Mouse (Mus musculus): ENCODE data around the gene Gm3448. TPM values are rescaled to one million over a fixed set of nuclear protein-coding genes. Genes with fewer than 3 reads are reported as not detected.
A peak's percentile ranks its signal among the peaks of the same experiment; 100 is the strongest.
"Not testable (repeated sequence)": the region's sequence is repeated elsewhere in the genome, so short reads cannot be mapped to it uniquely, and the experiment has no call there.

Gene Gm3448
- polyA plus RNA-seq, 1 experiment, result 1.2 TPM

DNA sequence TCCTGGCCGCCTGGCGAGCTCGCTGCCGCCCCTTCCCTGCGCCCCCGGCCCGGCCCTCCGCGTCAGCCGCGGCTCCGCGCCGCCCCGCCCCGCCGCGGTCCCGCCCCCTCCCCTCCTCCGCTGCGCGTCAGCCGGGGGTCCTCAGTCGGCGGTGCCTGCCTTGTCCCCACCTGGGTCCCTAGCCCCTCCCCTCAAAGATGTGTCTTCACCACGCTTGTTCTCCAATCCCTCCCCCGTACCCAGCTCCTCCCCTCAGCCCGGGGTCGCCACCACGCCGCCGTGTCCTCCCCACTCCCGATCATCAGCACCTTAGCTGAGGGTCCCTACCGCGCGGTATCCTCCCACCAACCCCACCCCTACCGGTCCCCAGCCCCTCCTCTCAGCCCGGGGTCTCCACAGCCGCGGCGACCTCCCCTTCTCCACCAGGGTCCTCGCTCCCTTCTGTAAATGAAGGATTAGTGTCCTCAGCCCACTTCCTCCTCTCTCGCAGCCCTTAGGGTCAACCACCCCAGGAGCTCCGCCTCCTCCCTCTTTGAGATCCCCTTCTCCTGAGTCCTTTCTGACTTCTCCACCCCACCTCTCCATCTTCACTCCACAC is 79.7 kb downstream of the Gm3448 start:
- H3K27ac ChIP-seq (ENCODE audit: insufficient read depth, low read depth, low read length); H3K4me3 ChIP-seq (ENCODE audit: insufficient read depth, low read length); H3K4me1 ChIP-seq (ENCODE audit: control insufficient read depth, insufficient read depth, low read length): not testable (repeated sequence)

DNA sequence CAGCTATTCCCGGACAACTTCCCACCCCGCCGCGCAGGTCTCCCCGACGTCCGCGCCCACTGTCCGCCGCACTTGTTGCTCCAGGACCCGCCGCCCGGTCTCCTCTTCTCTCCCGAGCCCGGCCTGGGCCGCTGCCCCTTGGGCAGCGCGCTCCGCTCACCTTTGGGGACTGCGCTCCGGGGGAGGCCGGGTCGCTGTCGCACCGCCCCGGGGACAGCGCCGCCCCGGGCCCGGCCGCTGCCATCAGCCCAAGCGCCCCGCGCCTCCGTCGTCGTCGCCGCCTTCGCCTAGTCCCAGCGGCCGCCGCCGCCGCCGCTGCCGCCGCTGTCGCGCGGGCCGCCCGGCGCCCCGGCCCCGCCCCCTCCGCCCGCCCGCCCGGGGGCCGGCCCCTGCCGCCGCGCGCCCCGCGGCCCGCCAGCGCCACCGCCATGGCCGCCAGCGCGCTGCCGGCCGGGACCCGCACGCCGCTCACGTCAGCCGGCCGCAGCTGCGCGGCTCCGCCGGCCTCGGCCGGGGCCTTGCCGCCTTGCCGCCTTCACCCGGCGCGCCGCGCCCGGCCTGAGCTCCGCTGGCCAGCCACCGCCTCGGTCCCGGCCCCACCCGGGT is 80.3 kb downstream of the Gm3448 start, which contains the start of gene Phf10:
Phf10 (minus strand) TSS at position 323 of the 606 bp plus-strand sequence.
- not testable (repeated sequence) for H3K4me1 ChIP-seq (ENCODE audit: control insufficient read depth, insufficient read depth, low read length); H3K27ac ChIP-seq (ENCODE audit: insufficient read depth, low read depth, low read length)
- H3K4me3 ChIP-seq (ENCODE audit: insufficient read depth, low read length), result peak within 1 kb of the TSS; percentile 84

DNA sequence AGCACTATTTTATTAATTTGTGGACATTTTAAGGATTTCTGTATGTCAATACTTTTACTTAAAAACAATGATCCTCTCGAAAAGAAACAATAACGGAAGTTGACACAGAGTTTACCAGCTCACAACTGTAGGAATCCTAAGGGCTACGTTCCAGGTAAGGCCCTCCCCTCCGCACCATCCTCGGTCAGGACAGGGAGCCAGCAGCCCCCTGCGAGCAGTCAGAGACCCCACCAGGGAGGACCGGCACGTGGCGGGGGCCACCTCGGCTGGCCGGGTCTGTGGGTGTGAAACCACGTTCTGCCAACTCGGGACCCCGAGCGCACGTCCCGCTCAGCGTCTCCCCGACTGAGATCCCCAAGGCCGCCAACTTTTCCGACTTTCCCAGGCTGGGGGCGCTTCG is 80.8 kb downstream of the Gm3448 start:
- TF ChIP-seq POLR2A (IDR thresholded peaks at IDR 0.05; ENCODE audit: borderline replicate concordance, low read depth, low read length), result no peak
- TF ChIP-seq CTCF (IDR thresholded peaks at IDR 0.05; ENCODE audit: low read depth, low read length), result no peak
- no peak overlapping the region for H3K27ac ChIP-seq (ENCODE audit: insufficient read depth, low read depth, low read length)
- peaks cover 2% of the 10 kb centered on the region; the same call in 1 of the 2 replicates for H3K4me1 ChIP-seq (ENCODE audit: control insufficient read depth, insufficient read depth, low read length)
- H3K4me3 ChIP-seq (ENCODE audit: insufficient read depth, low read length), result peak overlapping the region; percentile 84

DNA sequence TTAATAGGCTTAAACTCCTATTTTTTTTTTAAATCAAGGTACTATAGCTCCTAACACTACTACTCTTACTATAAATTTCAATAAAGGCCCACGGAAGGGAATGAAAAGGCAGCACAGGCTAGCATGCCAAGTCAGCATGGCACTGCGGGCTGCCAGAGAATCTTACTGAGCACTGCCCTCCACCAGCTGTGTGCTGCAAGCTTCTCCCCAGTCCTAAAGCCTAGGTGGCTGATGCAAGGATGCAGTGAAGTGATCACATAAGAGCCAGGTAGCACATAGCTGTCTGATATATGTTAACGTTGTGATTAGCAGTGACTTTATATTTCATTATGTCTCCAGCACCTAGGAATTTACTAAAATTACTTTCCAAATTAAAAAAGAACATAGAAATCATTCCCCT is 81.4 kb downstream of the Gm3448 start:
- Histone ChIP-seq H3K4me1 (ENCODE audit: control insufficient read depth, insufficient read depth, low read length) (peaks cover 2% of the 10 kb centered on the region; the same call in 1 of the 2 replicates), H3K27ac (ENCODE audit: insufficient read depth, low read depth, low read length) (no peak overlapping the region), H3K4me3 (ENCODE audit: insufficient read depth, low read length) (peak overlapping the region; percentile 37)
- TF ChIP-seq POLR2A (IDR thresholded peaks at IDR 0.05; ENCODE audit: borderline replicate concordance, low read depth, low read length), result no peak

DNA sequence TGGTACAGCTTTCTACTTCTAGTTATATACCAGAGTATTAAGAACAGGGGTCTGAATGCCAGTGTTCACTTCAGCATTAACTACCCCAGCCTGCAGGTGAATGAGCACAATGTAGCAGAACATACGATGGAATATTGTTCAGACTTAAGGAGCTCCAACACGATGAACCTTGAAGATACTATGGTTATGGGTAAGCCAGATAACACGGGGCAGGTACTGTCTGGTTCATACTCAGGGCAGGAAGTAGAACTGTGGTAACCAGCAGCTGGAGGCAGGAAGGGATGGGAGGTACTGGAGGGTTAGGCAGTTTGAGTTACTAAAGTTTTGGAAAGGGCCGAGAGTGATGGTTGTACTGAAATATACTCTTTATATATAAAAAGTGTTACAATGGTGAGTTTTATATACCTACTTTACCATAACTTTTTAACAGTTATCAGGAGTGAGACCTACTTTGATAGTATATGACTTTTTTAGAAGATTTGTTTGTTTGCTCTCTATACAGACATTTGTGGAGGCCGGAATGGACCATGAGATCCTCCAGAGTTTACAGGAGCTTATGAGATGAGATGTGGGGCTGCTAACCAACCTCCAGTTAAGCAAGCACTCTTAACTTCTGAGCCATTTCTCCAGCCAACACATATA is 82.5 kb downstream of the Gm3448 start:
- Histone ChIP-seq H3K27ac (ENCODE audit: insufficient read depth, low read depth, low read length) (no peak overlapping the region), H3K4me3 (ENCODE audit: insufficient read depth, low read length) (no peak overlapping the region), H3K4me1 (ENCODE audit: control insufficient read depth, insufficient read depth, low read length) (peaks cover 2% of the 10 kb centered on the region; the same call in 1 of the 2 replicates)
- no peak for TF ChIP-seq CTCF (IDR thresholded peaks at IDR 0.05; ENCODE audit: low read depth, low read length)
- TF ChIP-seq POLR2A (IDR thresholded peaks at IDR 0.05; ENCODE audit: borderline replicate concordance, low read depth, low read length), result no peak

DNA sequence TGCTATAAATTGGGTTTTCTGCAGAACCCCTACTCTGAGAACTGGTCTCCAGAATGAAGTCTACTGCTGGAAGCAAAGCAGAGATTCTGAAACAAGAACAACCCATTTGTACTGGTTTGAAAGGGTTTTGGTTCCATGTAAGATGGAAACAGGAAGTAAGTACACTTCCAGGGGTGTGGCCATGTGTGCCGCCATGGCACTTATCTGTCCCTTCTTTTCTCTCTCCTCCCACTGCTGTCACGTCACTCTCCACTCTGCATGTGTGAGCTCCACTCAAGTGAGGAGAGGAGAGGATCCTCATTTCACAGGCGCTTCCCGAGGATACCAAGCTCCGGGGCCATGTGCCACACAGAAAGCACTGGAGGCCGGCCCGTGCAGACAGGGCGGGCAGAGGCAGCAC is 87.9 kb downstream of the Gm3448 start:
- no peak overlapping the region for H3K4me3 ChIP-seq (ENCODE audit: insufficient read depth, low read length)
- H3K4me1 ChIP-seq (ENCODE audit: control insufficient read depth, insufficient read depth, low read length), result no peaks in the 10 kb centered on the region
- H3K27ac ChIP-seq (ENCODE audit: insufficient read depth, low read depth, low read length), result no peak overlapping the region
- TF ChIP-seq POLR2A (IDR thresholded peaks at IDR 0.05; ENCODE audit: borderline replicate concordance, low read depth, low read length) (no peak), CTCF (IDR thresholded peaks at IDR 0.05; ENCODE audit: low read depth, low read length) (no peak)

DNA sequence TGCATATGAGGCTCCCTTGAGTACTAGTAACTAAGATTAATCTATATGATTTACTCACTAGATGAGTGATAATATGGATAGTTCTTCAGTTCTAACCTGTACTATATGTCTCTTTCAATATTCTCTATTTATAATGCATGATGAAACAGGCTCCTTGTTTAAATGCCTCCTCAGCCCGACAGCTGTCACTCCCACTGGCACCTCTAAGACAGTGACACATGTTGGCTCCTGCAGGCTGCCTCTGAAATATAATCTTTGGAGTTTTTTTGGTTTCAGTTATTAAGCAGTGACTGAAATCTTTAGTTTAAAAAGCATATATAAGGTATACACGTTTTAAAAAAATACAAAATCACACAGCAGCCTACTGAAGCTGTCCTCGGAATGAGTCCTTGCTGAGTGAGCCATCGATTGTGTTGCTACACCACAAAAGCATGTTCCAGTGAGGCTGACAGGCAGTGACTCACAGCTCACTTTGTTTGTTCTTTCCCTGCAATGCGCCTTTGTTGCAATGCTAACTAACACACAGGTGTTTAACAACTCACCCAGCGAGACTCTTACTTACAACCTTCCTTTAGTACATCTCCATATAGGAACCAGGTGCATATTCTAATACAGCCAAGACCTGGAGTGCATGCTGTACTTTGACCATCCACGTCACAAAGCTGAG is 92.0 kb downstream of the Gm3448 start:
- H3K4me1 ChIP-seq (ENCODE audit: control insufficient read depth, insufficient read depth, low read length), result peaks cover 4% of the 10 kb centered on the region
- TF ChIP-seq CTCF (IDR thresholded peaks at IDR 0.05; ENCODE audit: low read depth, low read length), result no peak
- no peak for TF ChIP-seq POLR2A (IDR thresholded peaks at IDR 0.05; ENCODE audit: borderline replicate concordance, low read depth, low read length)
- no peak overlapping the region for H3K27ac ChIP-seq (ENCODE audit: insufficient read depth, low read depth, low read length)
- no peak overlapping the region for H3K4me3 ChIP-seq (ENCODE audit: insufficient read depth, low read length)

Other genes with a start within 250 kb of the Gm3448 start
- gene Wdr27, start 98.4 kb downstream of the Gm3448 start, polyA plus RNA-seq (2012; ENCODE audit: insufficient read depth, insufficient read length, missing spikeins), result 1.9 and 3.8 TPM in 2 replicates
- gene 1600012H06Rik, start 98.4 kb downstream of the Gm3448 start, polyA plus RNA-seq (2012; ENCODE audit: insufficient read depth, insufficient read length, missing spikeins), result 39.2 and 42.5 TPM in 2 replicates
- 63.5 and 66.4 TPM in 2 replicates for gene Phf10, start 80.3 kb downstream of the Gm3448 start, polyA plus RNA-seq (2012; ENCODE audit: insufficient read depth, insufficient read length, missing spikeins)
- 34.4 and 36.8 TPM in 2 replicates for gene 9030025P20Rik, start 63.1 kb downstream of the Gm3448 start, polyA plus RNA-seq (2012; ENCODE audit: insufficient read depth, insufficient read length, missing spikeins)
- not detected in 2 replicates for gene Gm3417, start 62.7 kb downstream of the Gm3448 start, polyA plus RNA-seq (2012; ENCODE audit: insufficient read depth, insufficient read length, missing spikeins)
- gene Gm3435, start 31.4 kb downstream of the Gm3448 start, polyA plus RNA-seq (2012; ENCODE audit: insufficient read depth, insufficient read length, missing spikeins), result 10.0 and 12.1 TPM in 2 replicates
- 151 and 167 TPM in 2 replicates for gene Ermard, start 329 bp downstream of the Gm3448 start, polyA plus RNA-seq (2012; ENCODE audit: insufficient read depth, insufficient read length, missing spikeins)
- gene Tcte3, start within 50 bp of the Gm3448 start, polyA plus RNA-seq (2012; ENCODE audit: insufficient read depth, insufficient read length, missing spikeins), result not detected in 2 replicates